Mouse (Mus musculus) cerebellum, adult 2 months (tissue): Measurements from ENCODE around the gene Kcng4.
A peak's percentile ranks its signal among the peaks of the same experiment; 100 is the strongest.

Source experiments
- CTCF ChIP-seq: fragments of 200-500 bp; IDR thresholded peaks from 2 replicates; pipeline ENCODE4 v1.5.1; 2011; ENCODE audit warnings: low read depth, mild to moderate bottlenecking, control low read depth, low read length, moderate library complexity, borderline replicate concordance; ENCODE audit not compliant: insufficient read depth
- POLR2A ChIP-seq: fragments of 200-500 bp; IDR thresholded peaks from 2 replicates; pipeline ENCODE4 v1.6.1; 2011; ENCODE audit warnings: low read length, control low read depth, borderline replicate concordance; ENCODE audit not compliant: insufficient read depth

DNA sequence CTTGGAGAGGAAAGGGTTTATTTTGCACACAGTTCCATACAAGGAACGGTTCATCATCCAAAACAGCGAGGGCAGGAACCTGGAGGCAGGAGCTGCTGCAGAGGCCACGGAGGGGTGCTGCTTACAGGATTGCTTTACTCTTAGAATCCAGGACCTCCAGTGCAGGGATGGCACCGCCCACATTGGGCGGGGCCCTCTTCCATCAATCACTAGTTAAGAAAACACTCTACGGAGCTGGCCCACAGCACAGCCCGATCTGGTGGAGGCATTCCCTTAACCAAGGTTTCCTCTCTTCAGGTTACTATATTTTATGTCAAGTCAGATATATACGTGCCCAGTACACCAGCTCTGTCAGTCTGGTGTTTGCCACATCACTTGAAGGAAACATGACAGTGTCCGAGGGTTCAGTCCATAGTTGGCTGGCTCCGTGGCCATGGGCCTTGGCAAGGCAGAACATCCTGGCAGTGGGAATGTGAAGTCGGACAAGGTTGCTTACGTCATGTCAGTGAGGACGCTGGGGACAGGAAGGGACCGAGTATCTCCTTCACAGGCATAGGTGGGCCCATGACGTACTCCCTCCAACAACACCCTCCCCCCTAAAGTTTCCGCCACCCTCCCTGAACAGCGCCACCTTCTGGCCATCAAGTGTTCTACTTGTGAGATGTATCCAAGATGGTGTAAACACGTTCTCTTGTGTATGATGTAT is 42.8 kb upstream of the Kcng4 start:
- TF ChIP-seq CTCF: peak; percentile 49; the same call in 1 of the 2 replicates
- no peak for TF ChIP-seq POLR2A
